ENCODE assay signal across 22 mouse cellular contexts in the genomic region with DNA sequence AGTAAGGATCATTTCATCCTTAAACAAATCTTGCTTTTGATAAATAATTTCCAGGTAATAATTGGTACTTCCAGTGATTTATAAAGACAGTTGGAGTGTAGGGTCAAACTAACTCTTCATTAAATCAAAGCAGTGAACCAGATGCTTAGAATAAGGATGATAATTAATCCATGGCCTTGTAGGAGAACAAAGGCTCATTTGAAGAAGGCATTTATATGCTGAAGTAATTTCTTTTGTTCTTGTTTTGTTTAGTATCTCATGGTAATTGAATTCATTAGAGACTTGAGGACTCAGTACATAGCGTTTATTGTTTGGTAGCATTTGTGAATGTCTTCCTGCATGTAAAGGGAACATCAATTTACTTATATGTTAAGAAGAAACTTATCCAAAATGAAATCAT.
DNase-seq lines count a peak whose midpoint lies in the region; ATAC-seq lines count a peak whose summit lies in the region.
"Had no signal": no experiment of that assay in that cellular context is flagged by ENCODE, and none has a peak within 500 bp of the region (broad histone marks: within the 10 kb centered on the region; RNA-seq: fewer than 3 reads in every experiment).

No protein-coding gene starts in this region.

- no peak overlapping the region for H3K9ac ChIP-seq in forebrain, embryonic 16.5 days (replicated peaks; ENCODE audit: low read depth, low read length)
- no peak overlapping the region for H3K9ac ChIP-seq in midbrain, embryonic 16.5 days (ENCODE audit: low read depth, low read length)

- no peaks in the 10 kb centered on the region for H3K9me3 ChIP-seq in forebrain, embryonic 16.5 days (ENCODE audit: control insufficient read depth, low read length)
- no peaks in the 10 kb centered on the region for H3K9me3 ChIP-seq in midbrain, embryonic 16.5 days (replicated peaks; ENCODE audit: control insufficient read depth, low read length, poor library complexity, severe bottlenecking)

- DNase-seq in Muller cell, postnatal 12 days (ENCODE audit: inconsistent ontology term), result peak; percentile 46
- DNase-seq in retina, embryonic 14.5 days (ENCODE audit: low spot score), result peak; percentile 76
- DNase-seq in retina, postnatal 1 day, result peak; percentile 86
- no peak for DNase-seq in gastrocnemius, postnatal 14 days
- DNase-seq: adrenal gland, adult 2 months; adrenal gland, adult 8-10 months; adrenal gland, postnatal 10 days; adrenal gland, postnatal 14 days; adrenal gland, postnatal 25 days; adrenal gland, postnatal 36 days; B cell, adult 2 months; cerebellum, adult 11 months; cerebellum, adult 11-12 months; cerebellum, adult 18-20 months; cerebellum, adult 2 months had no signal

- no peak overlapping the region for H3K4me2 ChIP-seq in forebrain, embryonic 16.5 days (ENCODE audit: low read length)
- H3K4me2 ChIP-seq in midbrain, embryonic 16.5 days (ENCODE audit: low read length), result no peak overlapping the region

- no peak for ATAC-seq in forebrain, embryonic 16.5 days
- ATAC-seq in midbrain, embryonic 16.5 days, result no peak
- ATAC-seq: activated CD4-positive, CD25-positive, alpha-beta regulatory T cell, adult 4 months; CD4-positive, CD25-positive, alpha-beta regulatory T cell, adult 4 months; Patski had no signal

- intact Hi-C loops in gastrocnemius, postnatal 14 days (cut with DNase I; ENCODE audit: low total_unique reads), result no loop called here

- no peak overlapping the region for H3K4me3 ChIP-seq in forebrain, embryonic 16.5 days (replicated peaks; ENCODE audit: low read length)
- H3K4me3 ChIP-seq in midbrain, embryonic 16.5 days (ENCODE audit: low read depth, low read length), result no peak overlapping the region

- WGBS in forebrain, embryonic 16.5 days, result 39% methylated on average over 1 of the region's 1 CpGs
- 67% methylated on average over 1 of the region's 1 CpGs for WGBS in midbrain, embryonic 16.5 days

- H3K27me3 ChIP-seq in forebrain, embryonic 16.5 days (replicated peaks; ENCODE audit: control insufficient read depth, insufficient read depth, low read length), result no peaks in the 10 kb centered on the region
- H3K27me3 ChIP-seq in midbrain, embryonic 16.5 days (ENCODE audit: control insufficient read depth, insufficient read depth, low read depth, low read length), result no peaks in the 10 kb centered on the region
- H3K27me3 ChIP-seq: CH12.LX had no signal

- no peaks in the 10 kb centered on the region for H3K4me1 ChIP-seq in forebrain, embryonic 16.5 days (replicated peaks; ENCODE audit: control insufficient read depth, insufficient read depth, low read length)
- no peaks in the 10 kb centered on the region for H3K4me1 ChIP-seq in midbrain, embryonic 16.5 days (ENCODE audit: control insufficient read depth, insufficient read depth, low read length)

- H3K36me3 ChIP-seq in forebrain, embryonic 16.5 days (ENCODE audit: control insufficient read depth, insufficient read depth), result no peaks in the 10 kb centered on the region
- no peaks in the 10 kb centered on the region for H3K36me3 ChIP-seq in midbrain, embryonic 16.5 days (ENCODE audit: control insufficient read depth, insufficient read depth, low read length)
- H3K36me3 ChIP-seq: G1E had no signal

- no peak overlapping the region for H3K27ac ChIP-seq in forebrain, embryonic 16.5 days (ENCODE audit: low read length)
- no peak overlapping the region for H3K27ac ChIP-seq in midbrain, embryonic 16.5 days (ENCODE audit: low read length)
